Mouse (Mus musculus) heart, postnatal 14 days (tissue): ENCODE measurements around the gene Mapkap1. TPM values are rescaled to one million over a fixed set of nuclear protein-coding genes. Genes with fewer than 3 reads are reported as not detected.

ENCODE experiments used
- DNase-seq, 2 experiments: peaks; one replicate each; pipeline ENCODE4 v3.0.0; 2021 to 2022
- intact Hi-C: fragments of 180-260 bp; cut with DNase I; formaldehyde crosslinking; loops from one replicate; pipeline ENCODE4 v1.15.1; 2025
- total RNA-seq, 2 experiments: library from RNA; stranded (reverse); gene quantifications; 2 replicates each; pipeline ENCODE4 v1.2.3; 2021

Gene Mapkap1
- total RNA-seq, 2 experiments from 2014 or later, result 61.0 to 64.4 TPM

- DNase-seq, result no peak
- intact Hi-C loops, result loop anchor here (10.0 kb wide), 1 partner anchor 777 kb away; no protein-coding TSS in a partner anchor
Observed at GRCm38 (mm10) chr2:34521384-34521783, 114.8 kb downstream of the Mapkap1 start.

- DNase-seq, result peak; percentile 11 to 36
- intact Hi-C loops, result loop anchor here (5.0 to 10.0 kb wide), 2 partner anchors 106 to 782 kb away; no protein-coding TSS in a partner anchor
Observed at GRCm38 (mm10) chr2:34526527-34527371, 120.2 kb downstream of the Mapkap1 start.

GRCm38 (mm10) chr2:34528491-34528890, 121.9 kb downstream of the Mapkap1 start:
- no peak for DNase-seq
- intact Hi-C loops, result loop anchor here (5.0 to 10.0 kb wide), 2 partner anchors 104 to 784 kb away; no protein-coding TSS in a partner anchor

GRCm38 (mm10) chr2:34530042-34530441, 123.5 kb downstream of the Mapkap1 start:
- DNase-seq, result peak in 1 of 2 experiments; percentile 23
- intact Hi-C loops, result no loop called here

- peak; percentile 6 to 15 for DNase-seq
Observed at GRCm38 (mm10) chr2:34531801-34532298, 125.3 kb downstream of the Mapkap1 start.

GRCm38 (mm10) chr2:34532394-34532793, 125.8 kb downstream of the Mapkap1 start:
- no peak for DNase-seq
- intact Hi-C loops, result no loop called here

More at GRCm38 (mm10) chr2:34531801-34532298, 125.3 kb downstream of the Mapkap1 start:
- intact Hi-C loops, result no loop called here

GRCm38 (mm10) chr2:34533281-34533680, 126.7 kb downstream of the Mapkap1 start:
- intact Hi-C loops, result no loop called here
- no peak for DNase-seq

GRCm38 (mm10) chr2:34534996-34535395, 128.4 kb downstream of the Mapkap1 start:
- intact Hi-C loops, result no loop called here
- peak in 1 of 2 experiments; percentile 28 for DNase-seq

- intact Hi-C loops, result no loop called here
- no peak for DNase-seq
Observed at GRCm38 (mm10) chr2:34537356-34537755, 130.8 kb downstream of the Mapkap1 start.

- DNase-seq, result no peak
- intact Hi-C loops, result no loop called here
Observed at GRCm38 (mm10) chr2:34543581-34543980, 137.0 kb downstream of the Mapkap1 start.

- intact Hi-C loops, result no loop called here
- no peak for DNase-seq
Observed at GRCm38 (mm10) chr2:34544021-34544420, 137.4 kb downstream of the Mapkap1 start.

- DNase-seq, result no peak
- intact Hi-C loops, result no loop called here
Observed at GRCm38 (mm10) chr2:34544646-34545395, 138.2 kb downstream of the Mapkap1 start.

GRCm38 (mm10) chr2:34546176-34546677, 139.7 kb downstream of the Mapkap1 start:
- DNase-seq, result no peak
- intact Hi-C loops, result no loop called here

GRCm38 (mm10) chr2:34547516-34547915, 140.9 kb downstream of the Mapkap1 start:
- DNase-seq, result peak in 1 of 2 experiments; percentile 18
- intact Hi-C loops, result no loop called here

GRCm38 (mm10) chr2:34548961-34549360, 142.4 kb downstream of the Mapkap1 start:
- DNase-seq, result no peak
- intact Hi-C loops, result no loop called here

- no peak for DNase-seq
- intact Hi-C loops, result no loop called here
Observed at GRCm38 (mm10) chr2:34549469-34549868, 142.9 kb downstream of the Mapkap1 start.

GRCm38 (mm10) chr2:34552772-34553171, 146.2 kb downstream of the Mapkap1 start:
- intact Hi-C loops, result no loop called here
- DNase-seq, result no peak

GRCm38 (mm10) chr2:34553580-34554231, 147.1 kb downstream of the Mapkap1 start:
- DNase-seq, result peak; percentile 29 to 30
- intact Hi-C loops, result no loop called here

- no peak for DNase-seq
- intact Hi-C loops, result no loop called here
Observed at GRCm38 (mm10) chr2:34560146-34560545, 153.6 kb downstream of the Mapkap1 start.

- intact Hi-C loops, result no loop called here
- DNase-seq, result no peak
Observed at GRCm38 (mm10) chr2:34563089-34563694, 156.6 kb downstream of the Mapkap1 start.
